Mouse (Mus musculus): ENCODE measurements around the gene Eef1akmt2.

DNA sequence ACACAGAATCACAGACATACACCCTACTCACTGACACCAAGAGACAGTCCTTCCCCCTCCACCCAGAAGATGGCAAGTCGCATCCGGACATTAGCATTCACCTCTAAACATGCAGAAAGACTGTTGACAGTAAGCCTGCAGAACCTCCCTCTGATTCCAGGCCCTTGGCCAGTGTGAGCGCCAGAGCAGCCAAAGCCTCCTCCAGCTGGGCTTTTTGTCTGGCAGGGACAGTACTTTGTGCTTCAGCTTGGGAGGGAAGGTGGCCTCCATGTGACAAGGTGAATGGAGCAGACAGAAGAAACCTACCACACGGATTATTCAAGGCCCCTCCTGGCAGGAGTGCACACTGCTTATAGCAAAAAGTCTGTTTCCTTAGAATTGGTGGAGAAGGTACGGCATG lies 46.2 kb downstream of the Eef1akmt2 start:
- TF ChIP-seq POLR2A (IDR thresholded peaks at IDR 0.05; ENCODE audit: extremely low read depth, insufficient read depth, low read length) (no peak), CTCF (IDR thresholded peaks at IDR 0.05; ENCODE audit: extremely low read depth, insufficient read depth, low read length) (no peak)

Measured in cortical plate, adult 2 months (tissue).